Mouse (Mus musculus) lung, adult 2 months (tissue): ENCODE results near the gene Kdm6b. TPM values are rescaled to one million over a fixed set of nuclear protein-coding genes. Genes with fewer than 3 reads are reported as not detected.

ENCODE experiments used
- DNase-seq: peaks from one replicate; pipeline ENCODE4 v3.0.0; 2022
- H3K4me1 ChIP-seq: fragments of 200-500 bp; 2 replicates; pipeline ENCODE4 v1.6.1; 2011; ENCODE audit warnings: low read length; ENCODE audit not compliant: control insufficient read depth, insufficient read depth
- H3K4me3 ChIP-seq: fragments of 200-500 bp; replicated peaks from 2 replicates; pipeline ENCODE3; 2011; ENCODE audit warnings: low read depth, mild to moderate bottlenecking, control low read depth, low read length; ENCODE audit errors: extremely low read depth
- CTCF ChIP-seq: fragments of 200-500 bp; IDR thresholded peaks from 2 replicates; pipeline ENCODE4 v1.5.1; 2011; ENCODE audit warnings: mild to moderate bottlenecking, low read length, control low read depth; ENCODE audit not compliant: insufficient read depth
- POLR2A ChIP-seq: fragments of 200-500 bp; IDR thresholded peaks from 2 replicates; pipeline ENCODE4 v1.6.1; 2011; ENCODE audit warnings: low read depth, mild to moderate bottlenecking, control low read depth, low read length, borderline replicate concordance; ENCODE audit errors: extremely low read depth
- WGBS: fragments of 180-500 bp; shearing (Covaris S2); methylation state at CpG from one replicate; pipeline ENCODE4 v1.1.7; 2018; 5-methylcytosine and 5-hydroxymethylcytosine counted together
- polyA plus RNA-seq: library from polyadenylated mRNA; depleted of rRNA; stranded (reverse); fragments of >200 nt; gene quantifications from 2 replicates; pipeline ENCODE4 v1.2.3, GENCODE M21; 2012

Kdm6b gene
- polyA plus RNA-seq, 1 experiment, result 21.0 TPM

- TF ChIP-seq CTCF, result no peak
- DNase-seq, result no peak
- Histone ChIP-seq H3K4me3 (no peak overlapping the region), H3K4me1 (no peaks in the 10 kb centered on the region)
- whole genome bisulfite sequencing, result 90% methylated on average over 4 of the region's 4 CpGs
Observed at GRCm38 (mm10) chr11:69375646-69376045, 37.8 kb downstream of the Kdm6b start.

DNA sequence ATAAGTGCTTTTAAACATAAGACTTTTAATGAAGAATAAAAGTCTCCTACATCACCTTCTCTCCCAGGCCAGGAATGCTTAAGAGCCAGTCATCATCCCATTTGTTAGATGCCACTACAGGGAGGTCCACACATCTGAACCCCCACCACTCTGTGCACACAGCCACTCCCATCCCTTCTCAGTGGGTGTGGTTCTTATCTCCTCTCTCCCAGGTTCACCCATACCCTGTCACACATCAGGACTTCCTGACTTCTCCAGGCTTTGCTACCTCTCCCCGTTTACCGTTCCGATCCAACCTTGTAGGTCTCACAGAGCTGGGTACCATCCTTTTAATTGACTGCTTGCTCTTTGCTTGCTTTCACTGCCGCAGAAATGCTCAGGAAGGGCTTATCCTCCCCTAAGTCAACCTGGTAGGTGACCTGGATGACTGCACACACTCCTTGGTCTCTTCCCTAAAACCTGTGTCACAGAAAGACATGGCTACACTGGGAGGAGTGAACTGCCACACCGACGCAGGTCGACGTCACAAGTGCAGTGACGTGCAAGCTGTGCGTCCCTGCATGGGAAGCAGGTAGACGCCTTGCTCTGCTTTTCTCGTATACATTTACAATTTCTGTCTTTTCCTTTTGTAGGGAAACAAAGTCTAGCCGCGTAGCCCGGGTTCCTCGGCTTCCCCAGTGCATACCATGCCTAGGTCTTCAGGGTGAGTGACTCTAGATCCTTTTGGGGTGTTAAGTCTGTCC lies 40.1 kb downstream of the Kdm6b start:
- DNase-seq, result no peak
- WGBS, result 91% methylated on average over 16 of the region's 16 CpGs
- no peak for TF ChIP-seq POLR2A
- Histone ChIP-seq H3K4me3 (no peak overlapping the region), H3K4me1 (no peaks in the 10 kb centered on the region)

DNA sequence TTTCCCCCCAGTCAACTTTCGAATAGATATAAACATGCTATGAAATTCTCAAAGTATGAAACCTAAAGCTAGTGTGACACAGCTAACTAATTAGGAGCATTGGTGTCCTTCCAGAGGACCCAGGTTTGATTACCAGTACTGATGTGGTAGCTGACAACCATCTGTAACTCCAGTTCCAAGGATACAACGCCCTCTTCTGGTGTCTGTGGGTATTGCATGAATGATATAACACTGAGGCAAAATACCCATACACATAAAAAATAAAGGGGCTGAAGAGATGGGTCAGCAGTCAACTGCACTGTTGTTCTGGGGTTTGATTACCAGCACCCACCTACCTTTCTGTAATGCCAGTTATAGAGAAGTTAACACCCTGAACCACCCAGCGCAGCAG lies 40.7 kb downstream of the Kdm6b start:
- DNase-seq, result no peak
- no peak for TF ChIP-seq POLR2A
- 0 out of 2 replicates have a peak, but pooled peaks have one; percentile 7 for TF ChIP-seq CTCF
- H3K4me1 ChIP-seq, result peaks cover 2% of the 10 kb centered on the region
- no peak overlapping the region for H3K4me3 ChIP-seq
- WGBS, result 60% methylated on average over 3 of the region's 3 CpGs

DNA sequence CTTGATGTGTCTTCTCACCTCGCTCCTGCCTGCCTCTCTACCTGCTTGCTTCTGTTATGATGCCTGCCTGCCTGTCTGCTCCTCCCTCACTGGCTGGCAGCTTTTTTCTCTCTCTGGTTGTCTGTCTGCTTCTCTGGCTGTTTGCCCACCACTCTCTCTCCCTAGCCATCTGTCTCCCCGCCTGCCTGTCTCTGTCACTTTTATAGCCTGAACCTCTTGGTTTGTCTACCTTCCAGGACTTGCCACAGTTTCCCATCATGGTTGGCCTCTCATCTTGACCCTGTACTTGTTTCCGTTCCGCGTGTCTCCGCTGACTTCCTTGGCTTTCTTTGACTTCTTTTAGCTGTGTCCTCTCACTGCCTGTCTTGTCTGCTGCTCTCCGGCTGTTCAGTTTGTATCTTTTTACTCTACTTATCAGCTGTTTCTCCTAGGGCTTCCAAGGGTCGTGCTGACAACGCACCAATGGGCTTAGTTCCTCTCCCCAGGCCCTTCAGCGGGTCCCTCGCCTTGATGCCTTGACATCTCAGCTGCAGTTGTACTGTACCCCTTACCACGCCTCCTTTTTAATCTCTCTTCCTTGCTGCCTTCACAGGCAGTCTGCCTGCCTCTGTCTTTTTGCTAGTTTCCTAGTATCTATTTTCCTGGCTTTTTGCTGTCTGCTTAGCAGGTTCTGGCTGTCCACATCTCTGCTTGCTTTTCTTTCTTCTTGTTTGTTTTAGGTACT lies 41.3 kb downstream of the Kdm6b start:
- H3K4me3 ChIP-seq, result no peak overlapping the region
- TF ChIP-seq POLR2A (no peak), CTCF (no peak)
- peaks cover 3% of the 10 kb centered on the region for H3K4me1 ChIP-seq
- no peak for DNase-seq
- WGBS, result 50% methylated on average over 12 of the region's 12 CpGs

- TF ChIP-seq CTCF (no peak), POLR2A (no peak)
- WGBS, result 73% methylated on average over 12 of the region's 12 CpGs
- no peak overlapping the region for H3K4me3 ChIP-seq
Observed at GRCm38 (mm10) chr11:69371601-69372000, 41.9 kb downstream of the Kdm6b start.

GRCm38 (mm10) chr11:69370817-69371215 lies 42.7 kb downstream of the Kdm6b start:
- peaks cover 7% of the 10 kb centered on the region for H3K4me1 ChIP-seq
- no peak for DNase-seq
- WGBS, result 29% methylated on average over 9 of the region's 9 CpGs
- H3K4me3 ChIP-seq, result no peak overlapping the region
- TF ChIP-seq POLR2A (no peak), CTCF (no peak)

More at GRCm38 (mm10) chr11:69371601-69372000, 41.9 kb downstream of the Kdm6b start:
- no peak for DNase-seq
- H3K4me1 ChIP-seq, result peaks cover 3% of the 10 kb centered on the region

GRCm38 (mm10) chr11:69369990-69370816 lies 43.3 kb downstream of the Kdm6b start:
- WGBS, result 32% methylated on average over 2 of the region's 2 CpGs
- H3K4me3 ChIP-seq, result no peak overlapping the region
- H3K4me1 ChIP-seq, result peaks cover 14% of the 10 kb centered on the region
- no peak for TF ChIP-seq POLR2A
- TF ChIP-seq CTCF, result no peak
- DNase-seq, result no peak

GRCm38 (mm10) chr11:69369215-69369989 lies 44.1 kb downstream of the Kdm6b start, which contains the start of gene Chd3:
Gene Chd3, minus strand, starts transcription at chr11:69369406.
- Histone ChIP-seq H3K4me3 (peak within 1 kb of the TSS; percentile 98), H3K4me1 (peaks cover 19% of the 10 kb centered on the region)
- no peak for DNase-seq
- WGBS, result under 1% methylated on average over 18 of the region's 34 CpGs
- no peak; the same call in 1 of the 2 replicates for TF ChIP-seq POLR2A
- TF ChIP-seq CTCF, result no peak

DNA sequence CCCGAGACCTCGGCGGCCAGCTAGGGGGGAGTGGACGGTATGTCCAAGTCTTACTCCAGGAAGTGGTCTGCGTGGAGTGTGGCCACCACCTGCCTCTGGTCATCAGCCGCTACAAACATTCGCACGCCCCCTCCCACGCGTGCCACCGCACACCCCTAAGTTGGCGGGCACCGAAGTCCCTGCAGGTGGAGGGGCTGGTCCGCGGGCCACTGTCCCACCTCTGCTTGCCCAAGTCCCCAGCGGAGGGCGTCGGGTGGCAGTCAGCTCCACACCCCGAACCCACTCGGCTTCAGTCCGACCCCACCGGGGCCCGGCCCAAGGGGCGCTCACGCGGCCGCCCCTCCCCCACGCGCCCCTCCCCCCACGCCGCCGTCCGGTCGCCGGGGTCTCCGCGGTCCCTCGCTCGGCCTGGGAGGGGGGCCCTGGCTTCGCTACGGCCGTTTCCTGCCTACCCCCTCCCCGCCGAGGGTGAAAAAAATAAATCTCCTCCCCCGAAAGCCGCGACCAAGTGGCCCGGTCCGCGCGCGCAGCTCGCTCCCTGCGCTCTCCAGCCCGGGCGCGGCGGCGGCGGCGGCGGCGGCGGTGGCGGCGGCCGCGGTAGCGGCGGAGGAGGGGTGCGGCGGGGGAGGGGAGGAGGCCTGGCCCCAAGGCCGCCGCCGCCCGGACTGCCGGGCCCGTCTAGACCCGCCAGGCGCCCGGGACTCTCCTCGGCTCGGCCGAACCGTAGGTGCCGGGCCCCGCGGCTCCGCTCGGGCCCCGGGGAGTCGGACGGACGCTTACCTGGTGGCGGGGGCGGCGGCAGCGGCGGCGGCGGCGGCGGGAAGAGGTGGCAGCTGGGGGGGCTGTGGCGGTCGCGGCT lies 44.9 kb downstream of the Kdm6b start:
- peak; percentile 63 for DNase-seq
- H3K4me3 ChIP-seq, result peak overlapping the region; percentile 98
- WGBS, result under 1% methylated on average over 58 of the region's 106 CpGs
- TF ChIP-seq POLR2A (no peak), CTCF (no peak)
- H3K4me1 ChIP-seq, result peaks cover 21% of the 10 kb centered on the region
